ENCODE assay signal across 28 mouse cellular contexts in genomic region chr15:85241856-85242255, GRCm38 (mm10). TPM values are rescaled to one million over a fixed set of nuclear protein-coding genes. Genes with fewer than 3 reads are reported as not detected.
"Had no signal": no experiment of that assay in that cellular context is flagged by ENCODE, and none has a peak within 500 bp of the region (broad histone marks: within the 10 kb centered on the region; RNA-seq: fewer than 3 reads in every experiment).

No protein-coding gene starts in this region.

- H3K9me3 ChIP-seq: embryonic facial prominence, embryonic 10.5 days; embryonic facial prominence, embryonic 12.5 days; embryonic facial prominence, embryonic 13.5 days; embryonic facial prominence, embryonic 15.5 days; forebrain, embryonic 10.5 days; forebrain, embryonic 12.5 days; forebrain, embryonic 13.5 days; forebrain, embryonic 15.5 days had no signal

- DNase-seq: cerebellum, adult 2 months; cerebellum, adult 8-10 months; cerebellum, adult 9-10 months; cerebellum, adult 9-11 months; cerebellum, postnatal 10 days; cerebellum, postnatal 14 days; cerebellum, postnatal 25 days; cerebellum, postnatal 36 days; embryo, embryonic 11 days; forebrain, postnatal 0 days; gastrocnemius, adult 2 months; gastrocnemius, postnatal 10 days; gastrocnemius, postnatal 14 days; gastrocnemius, postnatal 25 days; gastrocnemius, postnatal 36 days; heart, adult 18-20 months; heart, adult 2 months had no signal

- H3K4me1 ChIP-seq: embryonic facial prominence, embryonic 10.5 days; embryonic facial prominence, embryonic 12.5 days; embryonic facial prominence, embryonic 15.5 days; forebrain, embryonic 10.5 days; forebrain, embryonic 12.5 days; forebrain, embryonic 13.5 days; forebrain, embryonic 15.5 days had no signal

- H3K4me3 ChIP-seq: embryonic facial prominence, embryonic 10.5 days; embryonic facial prominence, embryonic 12.5 days; embryonic facial prominence, embryonic 13.5 days; embryonic facial prominence, embryonic 15.5 days; erythroblast, embryonic 14.5 days; forebrain, embryonic 10.5 days; forebrain, embryonic 12.5 days; forebrain, embryonic 13.5 days; forebrain, embryonic 15.5 days; gastrocnemius, adult 2 months; heart, adult 2 months had no signal

- H3K27me3 ChIP-seq: embryonic facial prominence, embryonic 12.5 days; embryonic facial prominence, embryonic 13.5 days; embryonic facial prominence, embryonic 15.5 days; forebrain, embryonic 12.5 days; forebrain, embryonic 13.5 days; forebrain, embryonic 15.5 days had no signal

- ATAC-seq: forebrain, embryonic 13.5 days; forebrain, embryonic 14.5 days; forebrain, embryonic 15.5 days; forebrain, embryonic 16.5 days; forebrain, postnatal 0 days had no signal

RNA-seq across cellular contexts. Expression of gene Fbln1, which starts 36.1 kb away (rescaled TPM):
- polyA plus RNA-seq: erythroblast, embryonic 14.5 days had no signal
